Mouse (Mus musculus) forebrain, embryonic 15.5 days (tissue): ENCODE data around the gene Cfdp1. TPM values are rescaled to one million over a fixed set of nuclear protein-coding genes. Genes with fewer than 3 reads are reported as not detected.

Experiments used
- ATAC-seq: fragments of 200-750 bp; cut with Nextera tagmentation; replicated peaks from 2 replicates; pipeline ENCODE4 v1.8.0; 2017; ENCODE audit warnings: mild to moderate bottlenecking, moderate TSS enrichment, moderate library complexity
- H3K27ac ChIP-seq: fragments of 300-500 bp; sonication (generic); replicated peaks from 2 replicates; pipeline ENCODE4 v1.5.1; 2015; ENCODE audit warnings: mild to moderate bottlenecking, inconsistent platforms
- H3K27me3 ChIP-seq: fragments of 300-500 bp; sonication (generic); 2 replicates; pipeline ENCODE4 v1.6.1; 2015; ENCODE audit warnings: inconsistent platforms
- H3K36me3 ChIP-seq: fragments of 300-500 bp; sonication (generic); 2 replicates; pipeline ENCODE4 v1.6.1; 2015; ENCODE audit warnings: mild to moderate bottlenecking, inconsistent platforms
- H3K4me1 ChIP-seq: fragments of 300-500 bp; sonication (generic); 2 replicates; pipeline ENCODE4 v1.6.1; 2015; ENCODE audit warnings: inconsistent platforms
- H3K4me2 ChIP-seq: fragments of 300-500 bp; sonication (generic); replicated peaks from 2 replicates; pipeline ENCODE4 v1.6.1; 2015; ENCODE audit warnings: mild to moderate bottlenecking, inconsistent platforms
- H3K4me3 ChIP-seq: fragments of 300-500 bp; sonication (generic); 2 replicates; pipeline ENCODE4 v1.5.1; 2015; ENCODE audit warnings: mild to moderate bottlenecking, inconsistent platforms
- H3K9ac ChIP-seq: fragments of 300-500 bp; sonication (generic); replicated peaks from 2 replicates; pipeline ENCODE4 v1.6.1; 2015; ENCODE audit warnings: mild to moderate bottlenecking, inconsistent platforms
- H3K9me3 ChIP-seq: fragments of 300-500 bp; sonication (generic); 2 replicates; pipeline ENCODE4 v1.6.1; 2016; ENCODE audit warnings: inconsistent platforms
- WGBS: fragments of 180-500 bp; shearing (Covaris S2); methylation state at CpG from one replicate; pipeline ENCODE4 v1.1.7; 2015; ENCODE audit warnings: mixed read lengths; 5-methylcytosine and 5-hydroxymethylcytosine counted together
- polyA plus RNA-seq: library from polyadenylated mRNA; unstranded; fragments of >200 nt; fragmentation: Nextera tagmentation; extraction: Ambion mirVana; gene quantifications from 2 replicates; pipeline ENCODE4 v1.2.1, GENCODE M21; 2015

Gene Cfdp1
- polyA plus RNA-seq, 1 experiment from 2014 or later = 173 TPM

GRCm38 (mm10) chr8:111743101-111743791, 110.8 kb downstream of the Cfdp1 start:
- H3K4me3 ChIP-seq = peak overlapping the region; percentile 87
- H3K4me2 ChIP-seq = peak overlapping the region; percentile 74
- under 1% methylated on average over 43 of the region's 44 CpGs for WGBS
- peak overlapping the region; percentile 96 for H3K9ac ChIP-seq
- H3K4me1 ChIP-seq = peaks cover 68% of the 10 kb centered on the region
- H3K36me3 ChIP-seq = no peaks in the 10 kb centered on the region
- ATAC-seq = peak; percentile 9; the same call in 1 of the 2 replicates
- no peaks in the 10 kb centered on the region for H3K27me3 ChIP-seq
- no peaks in the 10 kb centered on the region for H3K9me3 ChIP-seq
- H3K27ac ChIP-seq = peak overlapping the region; percentile 85

DNA sequence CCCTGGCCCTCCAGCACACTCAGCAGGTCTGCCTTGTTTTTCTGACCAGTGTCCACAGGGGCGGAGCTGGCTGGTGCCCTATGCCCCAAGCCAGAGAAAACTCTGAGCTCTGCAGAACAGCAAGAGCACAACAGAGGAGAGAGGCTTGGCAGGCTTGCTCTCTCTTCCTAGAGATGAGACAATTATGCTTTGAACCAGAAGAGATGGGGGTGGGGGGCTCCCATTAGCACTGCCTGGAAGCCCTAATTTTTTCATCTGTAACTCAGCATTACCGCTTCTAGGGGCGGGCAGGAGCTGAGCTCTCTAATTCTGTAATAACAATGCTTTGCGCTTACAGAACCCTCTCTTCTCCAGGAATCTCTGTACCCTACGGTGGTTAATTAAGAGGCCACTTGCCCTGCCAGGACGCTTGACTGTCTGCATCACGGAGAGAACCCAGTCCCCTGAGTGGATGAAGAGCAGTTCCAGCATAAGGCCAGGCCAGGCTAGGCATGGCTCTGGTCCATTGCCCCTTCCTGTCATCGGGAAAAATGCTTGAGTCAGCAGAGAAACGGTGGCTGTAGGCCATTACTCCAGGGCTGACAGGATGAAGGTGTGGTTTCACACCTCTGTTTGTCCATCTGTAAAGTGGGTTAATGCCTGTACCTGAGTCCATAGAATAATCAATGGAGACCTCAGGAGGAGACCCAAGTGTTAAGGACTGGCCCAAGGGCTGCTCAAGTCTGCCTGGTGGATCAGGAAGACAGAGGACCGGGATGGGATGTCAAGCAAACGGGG, 111.6 kb downstream of the Cfdp1 start:
- Histone ChIP-seq H3K4me3 (peak overlapping the region; percentile 87), H3K9me3 (no peaks in the 10 kb centered on the region), H3K9ac (peak overlapping the region; percentile 96), H3K27me3 (no peaks in the 10 kb centered on the region), H3K36me3 (no peaks in the 10 kb centered on the region), H3K4me2 (peak overlapping the region; percentile 74), H3K27ac (peak overlapping the region; percentile 85), H3K4me1 (peaks cover 72% of the 10 kb centered on the region)
- peak; percentile 33 for ATAC-seq
- WGBS = 7% methylated on average over 11 of the region's 11 CpGs

GRCm38 (mm10) chr8:111741556-111741955, 112.5 kb downstream of the Cfdp1 start:
- 66% methylated on average over 6 of the region's 6 CpGs for WGBS
- no peaks in the 10 kb centered on the region for H3K36me3 ChIP-seq
- H3K27ac ChIP-seq = peak overlapping the region; percentile 85
- H3K9ac ChIP-seq = peak overlapping the region; percentile 96
- no peak for ATAC-seq
- no peaks in the 10 kb centered on the region for H3K27me3 ChIP-seq
- peaks cover 81% of the 10 kb centered on the region for H3K4me1 ChIP-seq
- no peaks in the 10 kb centered on the region for H3K9me3 ChIP-seq
- peak overlapping the region; percentile 74 for H3K4me2 ChIP-seq
- H3K4me3 ChIP-seq = peak overlapping the region; percentile 87

- Histone ChIP-seq H3K4me2 (peak overlapping the region; percentile 74; the same call in 1 of the 2 replicates), H3K9ac (no peak overlapping the region), H3K4me1 (peaks cover 83% of the 10 kb centered on the region), H3K36me3 (no peaks in the 10 kb centered on the region), H3K27me3 (no peaks in the 10 kb centered on the region), H3K27ac (no peak overlapping the region), H3K4me3 (0 out of 2 replicates have a peak overlapping the region, but pooled peaks have one; percentile 87), H3K9me3 (no peaks in the 10 kb centered on the region)
- no peak for ATAC-seq
- 84% methylated on average over 8 of the region's 8 CpGs for WGBS
Observed at GRCm38 (mm10) chr8:111740994-111741393, 113.1 kb downstream of the Cfdp1 start.

DNA sequence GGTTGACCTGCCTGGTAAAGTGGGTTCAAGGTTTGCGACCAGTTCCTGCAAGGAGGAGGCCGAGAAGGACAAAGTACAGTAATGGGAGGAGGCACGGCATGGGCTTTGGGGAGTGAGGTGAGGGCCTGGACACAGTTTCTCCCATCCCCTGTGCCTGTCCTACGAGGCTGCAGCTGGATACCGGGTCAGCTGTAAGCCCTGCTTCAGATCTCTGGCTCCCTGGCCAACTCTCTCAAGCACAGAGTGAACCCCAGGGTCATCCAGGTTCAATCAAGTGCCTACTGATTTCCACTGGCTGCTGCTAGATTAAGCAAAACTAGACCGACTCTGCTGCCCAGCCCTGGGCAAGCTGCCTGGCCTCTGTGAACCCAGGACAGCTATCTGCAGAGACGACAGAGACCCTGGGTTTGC, 113.8 kb downstream of the Cfdp1 start:
- WGBS = 76% methylated on average over 7 of the region's 7 CpGs
- 0 out of 2 replicates have a peak overlapping the region, but pooled peaks have one; percentile 5 for H3K4me2 ChIP-seq
- no peak for ATAC-seq

GRCm38 (mm10) chr8:111739604-111740003, 114.5 kb downstream of the Cfdp1 start:
- no peak for ATAC-seq
- 55% methylated on average over 7 of the region's 7 CpGs for WGBS
- Histone ChIP-seq H3K4me2 (0 out of 2 replicates have a peak overlapping the region, but pooled peaks have one; percentile 5), H3K27me3 (no peaks in the 10 kb centered on the region), H3K4me3 (no peak overlapping the region), H3K9me3 (no peaks in the 10 kb centered on the region), H3K36me3 (no peaks in the 10 kb centered on the region), H3K27ac (no peak overlapping the region), H3K9ac (0 out of 2 replicates have a peak overlapping the region, but pooled peaks have one; percentile 5), H3K4me1 (peaks cover 84% of the 10 kb centered on the region)

More for the DNA sequence above, 113.8 kb downstream of the Cfdp1 start:
- Histone ChIP-seq H3K4me1 (peaks cover 83% of the 10 kb centered on the region), H3K36me3 (no peaks in the 10 kb centered on the region), H3K9me3 (no peaks in the 10 kb centered on the region), H3K27me3 (no peaks in the 10 kb centered on the region), H3K9ac (0 out of 2 replicates have a peak overlapping the region, but pooled peaks have one; percentile 20), H3K4me3 (no peak overlapping the region), H3K27ac (no peak overlapping the region)

DNA sequence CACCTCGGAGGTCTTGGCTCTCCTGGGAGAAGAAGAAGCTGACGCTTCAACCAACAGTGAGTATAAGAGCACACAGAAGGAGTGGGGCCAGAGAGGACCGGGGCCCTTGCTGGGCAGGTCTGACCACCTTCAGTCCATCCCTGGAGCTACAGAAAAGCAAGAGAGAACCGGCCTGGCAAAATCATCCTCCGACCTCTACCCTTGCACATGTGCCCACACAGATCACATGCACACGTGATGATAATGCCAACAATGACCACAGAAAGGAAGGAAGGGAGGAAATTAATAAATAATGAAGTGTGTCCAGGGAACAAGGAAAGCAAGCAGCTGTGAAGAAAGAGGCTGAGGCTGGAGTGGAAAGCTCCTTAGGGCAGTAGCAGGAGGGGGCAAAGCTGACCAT, 115.2 kb downstream of the Cfdp1 start:
- Histone ChIP-seq H3K27me3 (no peaks in the 10 kb centered on the region), H3K36me3 (no peaks in the 10 kb centered on the region), H3K4me2 (no peak overlapping the region), H3K27ac (no peak overlapping the region), H3K4me1 (peaks cover 84% of the 10 kb centered on the region), H3K9me3 (no peaks in the 10 kb centered on the region), H3K4me3 (no peak overlapping the region), H3K9ac (0 out of 2 replicates have a peak overlapping the region, but pooled peaks have one; percentile 5)
- 84% methylated on average over 6 of the region's 6 CpGs for WGBS
- ATAC-seq = no peak

DNA sequence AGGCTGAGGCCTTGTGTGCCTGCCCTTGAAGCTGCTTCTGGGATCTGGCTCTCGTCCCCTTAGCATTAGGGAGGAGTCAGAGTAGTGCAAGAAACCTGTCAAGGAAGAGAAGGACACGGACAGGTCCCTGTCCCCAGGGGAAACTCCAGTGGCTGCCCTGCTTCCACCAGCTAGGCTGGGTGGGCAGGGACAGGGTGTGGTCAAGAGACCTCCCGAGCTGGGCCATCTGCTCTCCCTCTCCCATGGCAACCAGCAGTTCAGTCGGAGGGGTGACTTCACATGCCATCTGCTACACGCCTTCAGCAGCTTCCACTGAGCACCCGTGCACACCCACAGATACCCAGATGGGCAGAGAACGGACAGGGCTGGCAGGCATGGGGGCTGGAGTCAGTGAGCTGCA, 117.8 kb downstream of the Cfdp1 start:
- H3K27me3 ChIP-seq = no peaks in the 10 kb centered on the region
- no peak overlapping the region for H3K4me2 ChIP-seq
- 33% methylated on average over 7 of the region's 7 CpGs for WGBS
- H3K9me3 ChIP-seq = no peaks in the 10 kb centered on the region
- peak overlapping the region; percentile 48 for H3K27ac ChIP-seq
- no peak overlapping the region for H3K4me3 ChIP-seq
- peaks cover 90% of the 10 kb centered on the region for H3K4me1 ChIP-seq
- H3K9ac ChIP-seq = no peak overlapping the region
- H3K36me3 ChIP-seq = no peaks in the 10 kb centered on the region
- ATAC-seq = peak; percentile 17; the same call in 1 of the 2 replicates

GRCm38 (mm10) chr8:111735791-111736190, 118.3 kb downstream of the Cfdp1 start:
- Histone ChIP-seq H3K27ac (peak overlapping the region; percentile 48), H3K27me3 (no peaks in the 10 kb centered on the region), H3K9me3 (no peaks in the 10 kb centered on the region), H3K4me3 (no peak overlapping the region), H3K9ac (0 out of 2 replicates have a peak overlapping the region, but pooled peaks have one; percentile 6), H3K4me2 (no peak overlapping the region), H3K36me3 (no peaks in the 10 kb centered on the region), H3K4me1 (peaks cover 90% of the 10 kb centered on the region)
- WGBS = 77% methylated on average over 4 of the region's 4 CpGs
- ATAC-seq = no peak

GRCm38 (mm10) chr8:111735335-111735761, 118.7 kb downstream of the Cfdp1 start:
- Histone ChIP-seq H3K9ac (0 out of 2 replicates have a peak overlapping the region, but pooled peaks have one; percentile 6), H3K4me2 (no peak overlapping the region), H3K36me3 (no peaks in the 10 kb centered on the region), H3K27ac (peak overlapping the region; percentile 39), H3K9me3 (no peaks in the 10 kb centered on the region), H3K27me3 (no peaks in the 10 kb centered on the region), H3K4me3 (no peak overlapping the region), H3K4me1 (peaks cover 90% of the 10 kb centered on the region)
- 64% methylated on average over 8 of the region's 8 CpGs for WGBS
- ATAC-seq = no peak

DNA sequence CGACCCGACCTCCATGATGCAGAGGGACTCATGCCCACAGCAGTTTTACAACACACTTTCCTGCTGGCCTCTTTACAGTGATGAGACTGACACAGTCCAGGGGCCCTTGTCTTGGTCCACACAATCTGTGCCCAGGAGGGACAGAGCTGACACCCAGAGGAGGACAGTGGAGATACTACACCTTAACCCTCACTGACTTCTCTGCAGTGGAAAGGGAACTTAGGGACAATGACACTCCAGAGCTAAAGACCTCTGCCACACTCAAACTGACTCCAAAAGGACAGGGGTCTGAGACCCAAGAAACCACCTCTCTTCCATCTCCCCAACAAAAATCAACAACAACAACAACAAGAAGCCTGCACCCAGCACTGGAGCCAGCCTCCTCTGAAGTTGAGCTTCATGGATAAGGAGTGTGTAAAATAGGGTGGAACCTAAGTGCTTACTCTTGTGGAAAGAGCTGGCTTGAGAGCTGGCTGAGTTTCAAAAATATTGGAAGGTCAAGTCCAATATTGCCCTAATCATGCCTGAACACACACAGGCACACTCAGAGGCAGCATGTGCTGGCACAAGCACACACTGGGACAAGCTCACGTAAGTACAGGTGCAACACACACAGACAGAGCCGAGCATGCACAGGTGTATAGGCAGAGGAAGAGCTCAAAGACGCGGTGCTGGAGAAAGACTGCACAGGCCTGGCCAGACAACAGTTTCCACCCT, 119.7 kb downstream of the Cfdp1 start:
- H3K27ac ChIP-seq = no peak overlapping the region; the same call in 1 of the 2 replicates
- no peak overlapping the region for H3K4me3 ChIP-seq
- H3K36me3 ChIP-seq = no peaks in the 10 kb centered on the region
- no peak for ATAC-seq
- H3K4me1 ChIP-seq = peaks cover 90% of the 10 kb centered on the region
- H3K9ac ChIP-seq = no peak overlapping the region
- no peaks in the 10 kb centered on the region for H3K27me3 ChIP-seq
- WGBS = 45% methylated on average over 6 of the region's 6 CpGs
- no peak overlapping the region for H3K4me2 ChIP-seq
- no peaks in the 10 kb centered on the region for H3K9me3 ChIP-seq
